Mouse (Mus musculus): ENCODE measurements at regions not wholly inside any gene's neighbourhood (a gene's known extent, or its start where the extent isn't known, plus 50 kb on each side); places are given as distances from the start of the nearest gene placed in this dataset.

- TF ChIP-seq CTCF (IDR thresholded peaks at IDR 0.05; ENCODE audit: control insufficient read depth, insufficient read depth, insufficient replicate concordance, low read depth, low read length) (no peak), POLR2A (IDR thresholded peaks at IDR 0.05; ENCODE audit: control insufficient read depth, low read depth, low read length) (no peak)
Measured at GRCm38 (mm10) chr16:21368821-21369220, 54.1 kb upstream of the Vps8 start.
